Mouse (Mus musculus) ES-E14 (cell line): ENCODE results near the gene Ern2. TPM values are rescaled to one million over a fixed set of nuclear protein-coding genes. Genes with fewer than 3 reads are reported as not detected.

Experiments
- DNase-seq: peaks from one replicate; pipeline ENCODE4 v3.0.0-alpha.2; 2013; ENCODE audit warnings: low read depth, low spot score
- H3K27ac ChIP-seq: 2 replicates; pipeline ENCODE4 v1.5.1; 2012; ENCODE audit warnings: low read depth, mild to moderate bottlenecking, low read length, moderate library complexity, mixed read lengths; ENCODE audit not compliant: poor library complexity, insufficient read depth, severe bottlenecking
- H3K36me3 ChIP-seq: 2 replicates; pipeline ENCODE4 v1.6.1; 2012; ENCODE audit warnings: mild to moderate bottlenecking, low read length, moderate library complexity, mixed read lengths; ENCODE audit not compliant: control insufficient read depth, poor library complexity, insufficient read depth, severe bottlenecking
- H3K4me1 ChIP-seq, 2 experiments: fragments of 150-350 bp in 1 of 2; sonication (generic) in 1 of 2; 2 replicates each; pipeline ENCODE4 v1.6.1; 2012; ENCODE audit warnings: low read length in 2 of 2, mild to moderate bottlenecking in 1 of 2, mixed read lengths in 1 of 2; ENCODE audit not compliant: control insufficient read depth in 2 of 2, insufficient read depth in 2 of 2, poor library complexity in 1 of 2
- H3K4me3 ChIP-seq, 2 experiments: fragments of 150-350 bp in 1 of 2; sonication (generic) in 1 of 2; 2 replicates each; pipeline ENCODE4 v1.5.1; 2012; ENCODE audit warnings: low read length in 2 of 2, low read depth in 1 of 2, mild to moderate bottlenecking in 1 of 2, mixed read lengths in 1 of 2; ENCODE audit not compliant: insufficient read depth in 1 of 2, poor library complexity in 1 of 2, severe bottlenecking in 1 of 2
- H3K9ac ChIP-seq: 2 replicates; pipeline ENCODE4 v1.6.1; 2012; ENCODE audit warnings: low read depth, mild to moderate bottlenecking, low read length, mixed read lengths; ENCODE audit not compliant: poor library complexity, insufficient read depth, severe bottlenecking
- H3K9me3 ChIP-seq: fragments of 150-350 bp; sonication (generic); 2 replicates; pipeline ENCODE4 v1.6.1; 2012; ENCODE audit warnings: low read depth, mild to moderate bottlenecking, low read length; ENCODE audit not compliant: control insufficient read depth, insufficient read depth
- CHD2 ChIP-seq: IDR thresholded peaks from 2 replicates; pipeline ENCODE4 v1.6.1; 2014; ENCODE audit warnings: mild to moderate bottlenecking, low read depth, low read length, inconsistent platforms
- HCFC1 ChIP-seq: IDR thresholded peaks from 2 replicates; pipeline ENCODE4 v1.6.1; 2012; ENCODE audit warnings: low read length, inconsistent platforms, borderline replicate concordance; ENCODE audit not compliant: insufficient read depth
- MAFK ChIP-seq: IDR thresholded peaks from 2 replicates; pipeline ENCODE4 v1.6.1; 2014; ENCODE audit warnings: mild to moderate bottlenecking, low read depth, low read length, inconsistent platforms; ENCODE audit not compliant: insufficient read depth
- ZC3H11A ChIP-seq: IDR thresholded peaks from 2 replicates; pipeline ENCODE4 v1.6.1; 2012; ENCODE audit warnings: low read depth, mild to moderate bottlenecking, inconsistent platforms, low read length, borderline replicate concordance
- ZNF384 ChIP-seq: IDR thresholded peaks from 2 replicates; pipeline ENCODE4 v1.6.1; 2012; ENCODE audit warnings: low read depth, low read length, inconsistent platforms
- in situ Hi-C, 2 experiments: fragments of 600-800 bp; cut with MboI; formaldehyde crosslinking; loops; one replicate each; pipeline ENCODE4 v1.15.1; 2025; ENCODE audit warnings: low sequenced_read_pairs in 2 of 2, inconsistent platforms in 1 of 2; ENCODE audit not compliant: unreplicated experiment in 2 of 2
- total RNA-seq: library from RNA; depleted of rRNA; stranded (reverse); fragments of 300-350 nt; gene quantifications from 2 replicates; pipeline ENCODE4 v1.2.3, GENCODE M21; 2012

Gene Ern2
- total RNA-seq, 1 experiment = not detected

DNA sequence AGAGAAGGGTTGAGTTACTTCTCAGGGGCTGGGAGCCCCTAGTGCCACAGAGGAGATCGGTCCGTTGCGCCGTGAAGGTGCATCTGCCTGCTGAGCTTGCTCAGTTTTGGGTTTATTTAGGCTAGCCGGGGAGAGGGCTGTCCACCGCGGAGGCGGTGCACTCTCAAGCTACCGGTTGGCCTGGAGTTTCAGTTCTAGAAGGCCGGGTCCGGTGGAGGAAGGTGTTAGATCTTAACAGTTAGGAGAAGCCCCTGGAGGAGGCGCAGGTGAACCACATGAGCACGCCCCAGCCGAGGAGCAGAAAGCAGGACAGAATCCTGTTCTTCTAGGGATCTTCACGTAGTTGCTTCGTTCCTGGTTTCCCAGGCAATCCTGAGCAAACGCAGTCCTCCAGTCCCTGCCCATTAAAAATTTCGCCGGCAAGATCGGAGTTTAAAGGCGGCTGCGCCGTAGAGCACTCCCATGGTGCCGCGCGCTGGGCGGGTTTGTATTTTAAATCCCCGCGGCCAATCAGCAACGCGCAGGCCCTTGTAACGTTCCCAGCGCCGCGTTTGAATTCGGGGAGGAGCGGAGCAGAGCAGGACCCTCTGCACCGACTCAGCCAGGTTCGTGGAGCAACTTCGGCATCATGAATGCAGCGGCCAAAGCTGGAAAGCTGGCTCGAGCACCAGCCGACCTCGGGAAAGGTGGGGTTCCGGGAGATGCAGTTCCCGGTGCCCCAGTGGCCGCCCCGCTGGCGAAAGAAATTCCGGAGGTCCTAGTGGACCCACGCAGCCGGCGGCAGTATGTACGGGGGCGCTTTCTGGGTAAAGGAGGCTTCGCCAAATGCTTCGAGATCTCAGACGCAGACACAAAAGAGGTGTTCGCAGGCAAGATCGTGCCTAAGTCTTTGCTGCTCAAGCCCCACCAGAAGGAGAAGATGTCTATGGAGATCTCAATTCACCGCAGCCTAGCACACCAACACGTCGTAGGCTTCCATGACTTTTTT is 26.8 kb downstream of the Ern2 start, which contains the start of gene Plk1:
Plk1 (plus strand) TSS at position 525 of the 988 bp plus-strand sequence.
- Histone ChIP-seq H3K36me3 (peaks cover 37% of the 10 kb centered on the region), H3K4me1 (peaks cover 2 to 24% of the 10 kb centered on the region in 2 experiments; a peak in 2 of 4 replicates), H3K9me3 (no peaks in the 10 kb centered on the region), H3K9ac (peak within 1 kb of the TSS; percentile 93), H3K27ac (peak within 1 kb of the TSS; percentile 83), H3K4me3 (peak within 1 kb of the TSS; percentile 90 to 95)
- in situ Hi-C loops = no loop called here
- DNase-seq = peak; percentile 92
- TF ChIP-seq ZC3H11A = no peak

DNA sequence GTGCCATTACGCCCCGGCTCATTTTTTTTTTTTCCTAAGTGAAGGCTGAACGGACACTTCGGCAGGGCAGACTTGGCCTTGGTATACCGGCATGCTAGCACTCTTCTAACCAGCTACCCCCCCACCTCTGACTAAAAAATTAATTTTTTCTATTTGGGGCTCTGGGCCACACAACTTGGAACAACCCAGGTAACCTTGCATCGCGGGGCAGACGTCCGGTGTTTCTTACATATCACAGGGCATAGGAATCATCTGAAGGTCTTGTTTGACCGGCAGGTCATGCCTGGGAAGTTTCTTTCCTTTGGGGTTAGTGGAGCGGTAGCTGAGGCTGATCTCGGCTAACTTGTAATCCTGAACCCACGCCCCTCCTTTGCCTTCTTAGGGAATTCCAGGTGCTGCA is 27.5 kb downstream of the Ern2 start:
- Histone ChIP-seq H3K36me3 (peaks cover 32% of the 10 kb centered on the region), H3K4me1 (peaks cover 2 to 24% of the 10 kb centered on the region in 2 experiments; a peak in 2 of 4 replicates), H3K27ac (peak overlapping the region; percentile 83), H3K9me3 (no peaks in the 10 kb centered on the region), H3K4me3 (peak overlapping the region; percentile 90 to 95), H3K9ac (peak overlapping the region; percentile 87)
- in situ Hi-C loops = no loop called here
- no peak for TF ChIP-seq MAFK
- no peak for TF ChIP-seq ZNF384
- no peak for TF ChIP-seq ZC3H11A
- no peak for TF ChIP-seq CHD2
- TF ChIP-seq HCFC1 = no peak
- no peak for DNase-seq

DNA sequence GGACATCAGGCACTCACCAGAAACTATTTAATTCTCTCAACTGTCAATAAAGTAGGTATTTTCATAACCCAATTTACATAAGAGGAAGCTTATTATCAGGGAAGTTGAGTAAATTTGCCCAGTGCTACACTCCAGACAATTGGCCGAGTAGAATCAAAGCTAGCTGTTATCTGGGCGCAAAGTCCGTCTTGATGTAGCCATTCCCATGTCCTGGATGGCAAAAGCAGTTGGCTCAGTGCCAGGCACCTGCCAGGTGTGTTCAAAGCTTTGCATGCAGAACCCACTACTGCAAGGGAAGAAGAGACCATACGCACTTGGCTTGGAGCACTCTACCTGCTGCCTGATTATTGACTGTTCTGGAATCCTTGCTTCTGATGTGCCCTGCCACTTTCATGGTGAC is 33.5 kb downstream of the Ern2 start:
- Histone ChIP-seq H3K4me3 (no peak overlapping the region), H3K36me3 (peaks cover 9% of the 10 kb centered on the region), H3K9me3 (no peaks in the 10 kb centered on the region), H3K4me1 (peaks cover 0 to 3% of the 10 kb centered on the region in 2 experiments; a peak in 1 of 4 replicates), H3K9ac (no peak overlapping the region), H3K27ac (no peak overlapping the region)
- no peak for TF ChIP-seq MAFK
- no peak for TF ChIP-seq CHD2
- TF ChIP-seq ZC3H11A = no peak
- no peak for TF ChIP-seq ZNF384
- TF ChIP-seq HCFC1 = no peak
- DNase-seq = no peak
- in situ Hi-C loops = no loop called here

DNA sequence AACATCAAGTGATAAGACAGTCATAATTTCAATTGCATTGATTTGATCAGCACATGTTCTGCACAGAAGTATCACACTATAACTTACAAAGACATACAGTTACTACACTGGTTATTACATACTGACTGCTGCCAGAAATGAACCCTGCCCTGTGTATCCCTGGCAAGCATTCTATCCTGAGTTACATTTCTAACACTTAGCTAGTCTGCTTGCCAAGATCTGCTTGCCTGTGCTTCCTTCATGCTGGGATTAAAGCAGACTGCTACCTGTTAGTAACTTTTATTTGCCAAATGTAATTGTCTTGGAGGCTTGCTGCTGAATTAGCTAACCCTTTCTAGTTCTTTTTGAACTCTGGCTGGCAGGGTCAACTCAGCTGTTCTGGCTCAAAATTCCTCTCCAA is 45.0 kb downstream of the Ern2 start:
- no peaks in the 10 kb centered on the region for H3K4me1 ChIP-seq
- no peaks in the 10 kb centered on the region for H3K9me3 ChIP-seq
- no peak overlapping the region for H3K9ac ChIP-seq
- no peak overlapping the region for H3K4me3 ChIP-seq
- TF ChIP-seq ZNF384 = no peak
- no peak for TF ChIP-seq CHD2
- TF ChIP-seq ZC3H11A = no peak
- no peak for TF ChIP-seq MAFK
- no peak for TF ChIP-seq HCFC1
- in situ Hi-C loops = no loop called here
- DNase-seq = no peak
- peaks cover 9% of the 10 kb centered on the region for H3K36me3 ChIP-seq
- H3K27ac ChIP-seq = no peak overlapping the region
